Mouse (Mus musculus) embryo, embryonic 10.5 days (tissue): ENCODE measurements around the gene Dbp.

ENCODE experiments used
- DNase-seq: peaks from one replicate; pipeline ENCODE4 v3.0.0-alpha.2; 2015; ENCODE audit warnings: low spot score

Gene Dbp

GRCm38 (mm10) chr7:45711316-45712021, 6.6 kb downstream of the Dbp start:
- no peak for DNase-seq

GRCm38 (mm10) chr7:45712022-45712757, 7.3 kb downstream of the Dbp start:
- no peak for DNase-seq

DNA sequence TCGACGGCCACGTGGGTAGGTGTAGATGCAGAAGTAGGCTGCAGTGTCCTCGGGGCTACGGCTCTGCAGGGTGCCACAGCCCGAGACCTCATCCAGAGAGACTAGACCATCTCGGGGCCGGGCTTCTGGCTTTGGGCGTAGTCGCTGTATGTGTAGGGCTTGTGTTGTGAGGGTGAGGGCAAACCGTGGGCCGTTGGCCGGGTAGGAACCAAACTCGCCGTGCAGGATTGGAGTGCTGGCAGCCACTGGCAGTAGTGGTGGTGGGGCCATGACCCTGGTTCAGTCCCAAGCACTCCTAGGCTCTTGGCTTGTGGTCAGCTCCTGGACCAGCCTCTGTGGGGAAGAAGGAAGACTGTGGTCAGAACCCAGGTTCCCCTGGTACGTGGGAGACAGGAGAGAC, 8.5 kb downstream of the Dbp start:
- no peak for DNase-seq

- DNase-seq, result no peak
These were observed 9.1 kb downstream of the Dbp start for GRCm38 (mm10) chr7:45713881-45714520.

DNA sequence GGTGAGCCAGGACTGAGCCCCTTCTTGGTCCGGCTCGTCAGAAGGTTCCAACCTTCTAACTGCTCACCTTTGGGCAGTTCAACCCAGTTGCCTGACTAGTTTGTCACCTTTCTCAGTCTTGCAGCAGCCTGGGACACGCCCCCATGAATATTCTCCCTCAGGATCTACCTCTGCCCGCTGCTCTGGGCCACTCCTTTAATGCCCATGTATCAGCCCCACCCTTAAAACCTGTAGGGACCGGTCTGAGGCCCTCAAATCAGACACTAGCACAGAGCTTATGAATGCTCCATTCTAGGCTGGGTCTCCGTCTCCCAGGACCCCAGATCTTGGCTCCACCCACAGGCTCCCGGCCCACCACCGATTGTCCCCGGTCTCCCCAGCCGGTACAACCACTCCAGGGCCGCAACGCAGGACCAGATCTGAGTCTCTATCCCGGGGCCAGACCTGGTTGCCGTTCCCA, 9.8 kb downstream of the Dbp start:
- no peak for DNase-seq

GRCm38 (mm10) chr7:45715090-45715708, 10.3 kb downstream of the Dbp start, which contains the start of gene Rpl18:
TSS of gene Rpl18 (plus strand) at chr7:45715457.
- DNase-seq, result peak; percentile 98

DNA sequence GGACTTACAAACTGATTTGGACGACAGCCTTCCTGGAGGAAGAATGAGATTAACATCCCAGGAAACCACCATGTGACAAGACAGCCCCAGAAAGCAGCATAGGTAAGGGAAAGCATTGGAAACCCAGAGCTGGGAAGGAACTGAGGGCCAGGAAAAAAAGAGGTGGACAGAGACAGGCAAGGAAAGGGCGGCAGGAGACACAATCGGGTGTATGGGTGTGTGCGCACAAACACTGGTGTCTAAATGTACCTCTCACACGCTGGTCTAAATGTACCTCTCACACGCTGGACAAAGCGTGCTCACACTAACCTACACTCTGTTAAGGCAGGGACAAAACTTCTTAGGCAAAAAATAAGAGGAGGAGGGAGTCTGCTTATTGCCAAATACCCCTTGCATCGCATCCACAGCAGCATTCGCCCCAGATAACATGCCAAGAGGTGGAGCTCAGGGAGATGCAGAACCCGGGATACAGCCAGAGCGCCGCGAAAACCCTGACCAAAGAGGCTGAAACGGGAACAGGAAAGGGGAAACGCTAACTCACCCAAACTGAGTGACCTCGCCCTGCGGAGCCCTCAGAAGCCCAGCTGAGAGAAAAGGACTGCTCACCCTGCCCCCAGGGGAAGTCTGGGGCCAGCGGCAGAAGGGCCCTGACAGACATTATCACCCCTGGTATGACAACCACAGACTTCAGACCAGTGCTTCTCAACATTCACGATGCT, 11.0 kb downstream of the Dbp start:
- DNase-seq, result no peak

GRCm38 (mm10) chr7:45716460-45716857, 11.6 kb downstream of the Dbp start:
- DNase-seq, result no peak

DNA sequence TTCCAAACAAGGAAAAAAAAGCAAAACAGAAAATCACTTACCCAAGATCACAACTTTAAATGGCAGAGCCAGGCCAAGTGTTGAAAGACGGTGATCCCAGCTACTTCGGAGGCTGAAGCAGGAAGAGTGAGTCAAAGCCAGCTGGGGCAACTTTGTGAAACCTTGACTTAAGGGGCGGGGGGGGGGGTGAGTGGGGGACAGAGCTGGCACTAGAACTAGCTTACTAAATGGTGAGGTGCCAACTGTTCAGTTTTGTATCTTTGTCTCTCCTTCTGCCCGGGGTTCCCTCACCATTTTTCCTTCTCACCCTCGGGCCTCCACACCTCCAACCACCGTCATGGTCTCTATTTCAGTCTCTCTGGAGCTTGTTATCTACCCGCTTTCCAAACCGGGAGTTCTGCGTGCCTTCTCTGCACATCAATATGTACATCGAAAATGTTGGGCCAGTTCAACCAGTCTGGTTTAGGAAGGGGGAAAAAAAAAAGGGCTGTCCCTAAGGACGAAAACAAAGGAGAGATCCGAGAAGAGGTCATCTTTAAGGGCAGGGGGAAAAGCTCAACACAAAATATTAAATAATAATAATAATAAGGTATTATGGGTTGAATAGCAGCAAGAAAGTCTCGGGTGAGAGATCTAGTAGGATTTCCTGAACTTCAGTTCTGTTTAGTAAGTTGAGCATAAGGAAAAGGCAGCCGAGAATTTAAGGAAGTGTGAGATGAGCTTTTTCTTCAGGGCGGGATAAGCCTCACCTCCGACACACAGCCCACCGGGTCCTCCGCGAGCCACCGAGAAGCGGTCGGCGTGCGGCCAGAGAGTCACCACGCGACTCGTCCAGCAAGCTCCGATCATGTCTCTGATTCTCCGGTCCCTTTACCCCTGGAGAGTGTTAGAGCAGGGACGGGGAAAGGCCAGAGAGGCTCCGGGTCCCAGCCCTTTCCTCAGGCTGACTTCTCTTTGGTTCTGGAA, 12.3 kb downstream of the Dbp start:
- DNase-seq, result no peak

GRCm38 (mm10) chr7:45717918-45718297, 13.0 kb downstream of the Dbp start, which contains the start of gene Sphk2:
TSS of gene Sphk2 (minus strand) at chr7:45718002.
- DNase-seq, result peak; percentile 98

GRCm38 (mm10) chr7:45718331-45718730, 13.4 kb downstream of the Dbp start:
- DNase-seq, result no peak

DNA sequence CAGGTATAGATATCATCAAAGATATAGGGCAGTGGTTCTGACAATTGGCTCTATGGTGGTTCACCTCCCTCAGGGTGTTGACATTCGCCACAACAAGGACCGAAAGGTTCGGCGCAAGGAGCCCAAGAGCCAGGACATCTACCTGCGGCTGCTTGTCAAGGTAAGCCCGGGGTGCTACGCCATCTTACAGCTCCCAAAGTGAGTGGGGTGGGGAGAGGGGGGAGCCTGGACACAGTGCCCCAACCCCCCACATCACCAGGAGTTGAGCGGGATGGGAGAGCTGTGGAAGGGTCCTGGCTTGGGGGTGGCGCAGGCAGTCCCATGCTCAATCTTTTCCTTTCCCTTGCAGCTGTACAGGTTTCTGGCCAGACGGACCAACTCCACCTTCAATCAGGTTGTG, 14.3 kb downstream of the Dbp start:
- no peak for DNase-seq

- no peak for DNase-seq
These were observed 15.0 kb downstream of the Dbp start for GRCm38 (mm10) chr7:45719738-45720412.

GRCm38 (mm10) chr7:45720413-45721233, 15.7 kb downstream of the Dbp start, which contains the start of gene Fam83e:
TSS of gene Fam83e (plus strand) at chr7:45721212.
- DNase-seq, result no peak

DNA sequence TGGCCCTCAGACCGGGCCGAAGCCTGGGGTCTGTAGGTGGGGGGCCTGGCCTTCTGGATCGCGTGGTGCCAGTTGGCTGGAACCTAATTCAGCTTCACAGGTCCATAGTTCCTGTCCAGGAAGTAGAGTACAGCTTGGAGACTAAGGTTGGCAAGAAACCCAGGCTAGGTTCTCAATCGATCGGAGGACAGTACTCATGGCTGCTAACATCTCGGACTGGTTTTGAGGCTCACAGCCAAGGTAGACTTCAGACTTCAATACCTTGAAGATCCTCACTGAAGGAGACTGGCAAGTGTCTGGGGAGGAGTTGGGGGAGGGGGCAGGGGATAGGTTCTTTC, 16.3 kb downstream of the Dbp start:
- DNase-seq, result no peak

DNA sequence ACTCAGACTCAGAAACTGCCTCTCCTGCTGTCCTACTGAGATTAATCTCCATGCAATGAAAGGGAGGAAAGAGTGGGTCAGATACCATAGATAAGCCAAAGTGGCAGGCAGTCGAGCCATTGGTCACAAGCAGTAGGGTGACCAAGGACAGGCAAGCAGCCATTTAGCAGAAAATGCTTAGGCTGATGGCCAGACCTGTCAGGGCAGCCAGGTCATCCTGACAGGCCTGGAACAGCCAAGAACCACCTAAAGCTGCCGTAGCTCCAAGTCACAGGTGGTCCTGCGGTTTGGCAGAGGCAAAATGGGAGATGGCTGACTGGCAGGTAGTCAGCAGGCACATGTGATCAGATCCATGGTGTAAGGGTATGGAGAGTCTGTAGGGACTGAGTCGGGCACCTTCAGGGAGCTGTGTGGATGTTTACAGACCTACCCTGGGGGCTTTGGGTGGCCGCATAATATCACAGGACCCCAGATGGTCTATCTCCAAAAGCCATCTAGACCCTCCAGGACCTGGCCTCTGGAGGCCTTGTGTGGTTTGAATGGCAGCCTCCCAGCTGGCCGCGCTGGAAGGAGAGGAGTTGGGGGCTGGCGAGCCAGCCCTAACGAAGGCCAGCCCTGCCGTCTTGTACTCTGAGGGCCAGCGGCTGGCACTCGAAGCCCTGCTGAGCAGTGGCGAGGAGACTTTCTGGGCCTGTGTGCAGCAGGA, 16.9 kb downstream of the Dbp start:
- no peak for DNase-seq

DNA sequence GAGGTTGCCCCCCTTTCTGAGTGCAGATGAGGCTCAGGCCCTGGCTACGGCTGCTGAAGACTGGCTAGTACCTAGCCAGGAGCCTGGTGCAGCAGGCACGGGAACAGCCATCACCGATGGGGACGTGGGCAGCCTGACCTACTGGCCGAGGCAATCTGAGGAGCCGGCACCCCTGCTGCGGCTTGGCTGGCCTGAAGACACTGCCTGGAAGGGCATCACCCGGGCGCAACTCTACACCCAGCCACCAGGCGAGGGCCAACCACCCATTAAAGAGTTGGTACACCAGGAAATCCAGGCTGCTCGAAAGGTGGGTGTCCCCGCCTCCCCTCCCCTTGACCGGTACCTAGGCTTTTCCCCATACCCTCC, 17.4 kb downstream of the Dbp start:
- DNase-seq, result no peak

GRCm38 (mm10) chr7:45723301-45723700, 18.4 kb downstream of the Dbp start:
- DNase-seq, result no peak

- DNase-seq, result no peak
These were observed 18.9 kb downstream of the Dbp start for GRCm38 (mm10) chr7:45723781-45724180.
